7 mouse cellular contexts compared by ENCODE assay signal in genomic region chr11:30771267-30771903, GRCm38 (mm10). TPM values are rescaled to one million over a fixed set of nuclear protein-coding genes. Genes with fewer than 3 reads are reported as not detected.
DNase-seq lines count a peak whose midpoint lies in the region; ATAC-seq lines count a peak whose summit lies in the region.

Psme4 (plus strand) TSS chr11:30771726.

- peak within 1 kb of the TSS; percentile 97 for H3K27ac ChIP-seq in embryonic facial prominence, embryonic 10.5 days (replicated peaks)
- H3K27ac ChIP-seq in limb, embryonic 10.5 days: peak within 1 kb of the TSS; percentile 98
- H3K27ac ChIP-seq in midbrain, embryonic 13.5 days: peak within 1 kb of the TSS; percentile 94

- peak within 1 kb of the TSS; percentile 88 for H3K4me3 ChIP-seq in embryonic facial prominence, embryonic 10.5 days
- peak within 1 kb of the TSS; percentile 96 for H3K4me3 ChIP-seq in limb, embryonic 10.5 days
- H3K4me3 ChIP-seq in midbrain, embryonic 13.5 days (replicated peaks): peak within 1 kb of the TSS; percentile 98

- H3K9me3 ChIP-seq in embryonic facial prominence, embryonic 10.5 days: no peaks in the 10 kb centered on the region
- H3K9me3 ChIP-seq in limb, embryonic 10.5 days (replicated peaks): no peaks in the 10 kb centered on the region
- no peaks in the 10 kb centered on the region for H3K9me3 ChIP-seq in midbrain, embryonic 13.5 days

- ATAC-seq in granulocyte monocyte progenitor cell, adult 5-6 weeks (replicated peaks; ENCODE audit: poor library complexity, severe bottlenecking): peak; percentile 89
- peak; percentile 98 for ATAC-seq in midbrain, embryonic 13.5 days

- peaks cover 14% of the 10 kb centered on the region for H3K4me1 ChIP-seq in embryonic facial prominence, embryonic 10.5 days
- H3K4me1 ChIP-seq in limb, embryonic 10.5 days: peaks cover 17% of the 10 kb centered on the region
- H3K4me1 ChIP-seq in midbrain, embryonic 13.5 days (replicated peaks): peaks cover 27% of the 10 kb centered on the region

- WGBS in embryonic facial prominence, embryonic 10.5 days: 2% methylated on average over 43 of the region's 43 CpGs
- WGBS in limb, embryonic 10.5 days: 2% methylated on average over 41 of the region's 43 CpGs
- 2% methylated on average over 26 of the region's 43 CpGs for WGBS in midbrain, embryonic 13.5 days

- no peaks in the 10 kb centered on the region for H3K36me3 ChIP-seq in embryonic facial prominence, embryonic 10.5 days (replicated peaks)
- H3K36me3 ChIP-seq in limb, embryonic 10.5 days: no peaks in the 10 kb centered on the region
- H3K36me3 ChIP-seq in midbrain, embryonic 13.5 days: no peaks in the 10 kb centered on the region

- DNase-seq in adrenal gland, postnatal 10 days: peak; percentile 98
- DNase-seq in embryonic facial prominence, embryonic 10.5 days (ENCODE audit: low spot score): peak; percentile 97
- peak; percentile 93 for DNase-seq in kidney, adult 11 months
- peak; percentile 98 for DNase-seq in limb, embryonic 10.5 days (ENCODE audit: low spot score)
- DNase-seq in spleen, adult 12 weeks (ENCODE audit: low spot score): peak; percentile 89

- H3K4me2 ChIP-seq in midbrain, embryonic 13.5 days (replicated peaks): peak within 1 kb of the TSS; percentile 77

- H3K27me3 ChIP-seq in embryonic facial prominence, embryonic 10.5 days (replicated peaks; ENCODE audit: low read depth, poor library complexity, severe bottlenecking): no peaks in the 10 kb centered on the region
- no peaks in the 10 kb centered on the region for H3K27me3 ChIP-seq in limb, embryonic 10.5 days (ENCODE audit: low read depth, poor library complexity, severe bottlenecking)
- H3K27me3 ChIP-seq in midbrain, embryonic 13.5 days: no peaks in the 10 kb centered on the region

- H3K9ac ChIP-seq in midbrain, embryonic 13.5 days (replicated peaks): peak within 1 kb of the TSS; percentile 98

RNA-seq across cellular contexts. Expression of gene Psme4, which starts in this region (rescaled TPM):
- total RNA-seq in adrenal gland, postnatal 10 days (2021): 10 to 100 TPM; 56.9 to 72.2 TPM
- 28.5 and 29.5 TPM in 2 replicates for polyA plus RNA-seq in embryonic facial prominence, embryonic 10.5 days (2016; fragmentation: Nextera tagmentation; extraction: Ambion mirVana)
- 36.4 and 46.1 TPM in 2 replicates for total RNA-seq in granulocyte monocyte progenitor cell, adult 5-6 weeks (2014; fragmentation: Nextera tagmentation)
- total RNA-seq in granulocyte monocyte progenitor cell, adult 5-6 weeks (2017): 51.5 and 51.8 TPM in 2 replicates
- polyA plus RNA-seq in limb, embryonic 10.5 days (2016; fragmentation: Nextera tagmentation; extraction: Ambion mirVana): 25.2 and 31.5 TPM in 2 replicates
- polyA plus RNA-seq in midbrain, embryonic 13.5 days (2015; fragmentation: Nextera tagmentation; extraction: Ambion mirVana): 24.7 and 24.9 TPM in 2 replicates

Comparison
In these comparisons a context has a peak if more than half of its experiments do, and no peak if none do; other contexts are left out.
1. Peak in every context shown above with its lines: DNase-seq, ATAC-seq, H3K4me3 ChIP-seq and H3K27ac ChIP-seq.